In genomic region chr8:93809686-93810027, GRCm38 (mm10) we compare ENCODE assay signal across 9 mouse cellular contexts. TPM values are rescaled to one million over a fixed set of nuclear protein-coding genes. Genes with fewer than 3 reads are reported as not detected.
A peak's percentile ranks its signal among the peaks of the same experiment; 100 is the strongest.
DNase-seq lines count a peak whose midpoint lies in the region; ATAC-seq lines count a peak whose summit lies in the region.
"Had no signal": no experiment of that assay in that cellular context is flagged by ENCODE, and none has a peak within 500 bp of the region (broad histone marks: within the 10 kb centered on the region; RNA-seq: fewer than 3 reads in every experiment).

Gene Gnao1 (plus strand): TSS chr8:93809966.

- H3K4me3 ChIP-seq in forebrain, embryonic 12.5 days (replicated peaks) = peak within 1 kb of the TSS; percentile 78
- peak within 1 kb of the TSS; percentile 59 for H3K4me3 ChIP-seq in intestine, embryonic 14.5 days (ENCODE audit: low read depth, low read length)

- no peaks in the 10 kb centered on the region for H3K36me3 ChIP-seq in forebrain, embryonic 12.5 days (replicated peaks)
- H3K36me3 ChIP-seq in intestine, embryonic 14.5 days (ENCODE audit: control insufficient read depth, insufficient read depth, low read length) = no peaks in the 10 kb centered on the region

- H3K4me1 ChIP-seq in forebrain, embryonic 12.5 days = peaks cover 31% of the 10 kb centered on the region
- H3K4me1 ChIP-seq in intestine, embryonic 14.5 days (replicated peaks; ENCODE audit: control insufficient read depth, insufficient read depth, low read length) = peaks cover 19% of the 10 kb centered on the region

- peak within 1 kb of the TSS; percentile 97 for H3K27ac ChIP-seq in forebrain, embryonic 12.5 days
- H3K27ac ChIP-seq in intestine, embryonic 14.5 days (ENCODE audit: low read depth) = peak within 1 kb of the TSS; percentile 69; the same call in 1 of the 2 replicates

- H3K4me2 ChIP-seq in forebrain, embryonic 12.5 days = peak within 1 kb of the TSS; percentile 90
- peak within 1 kb of the TSS; percentile 74 for H3K4me2 ChIP-seq in intestine, embryonic 14.5 days (ENCODE audit: low read length)

- peaks cover 5% of the 10 kb centered on the region; the same call in 1 of the 2 replicates for H3K27me3 ChIP-seq in forebrain, embryonic 12.5 days
- peaks cover 24% of the 10 kb centered on the region for H3K27me3 ChIP-seq in intestine, embryonic 14.5 days (replicated peaks; ENCODE audit: control insufficient read depth, insufficient read depth, low read length)

- WGBS in forebrain, embryonic 12.5 days = 11% methylated on average over 9 of the region's 9 CpGs
- 10% methylated on average over 9 of the region's 9 CpGs for WGBS in intestine, embryonic 14.5 days

- ATAC-seq in forebrain, embryonic 12.5 days (ENCODE audit: low FRiP score) = no peak
- no peak for ATAC-seq in intestine, embryonic 14.5 days (replicated peaks; ENCODE audit: low FRiP score, low TSS enrichment, low read depth)
- 0 out of 2 replicates have a peak, but pooled peaks have one; percentile 1 for ATAC-seq in megakaryocyte progenitor cell, adult 5-6 weeks (replicated peaks; ENCODE audit: poor library complexity)
- ATAC-seq in erythroid progenitor cell, adult 5-6 weeks (replicated peaks; ENCODE audit: low FRiP score, poor library complexity, severe bottlenecking) = no peak

- no peaks in the 10 kb centered on the region for H3K9me3 ChIP-seq in forebrain, embryonic 12.5 days
- H3K9me3 ChIP-seq in intestine, embryonic 14.5 days (ENCODE audit: control insufficient read depth, low read length) = no peaks in the 10 kb centered on the region

- no peak for DNase-seq in layer of hippocampus, adult 18-20 months (ENCODE audit: low spot score in 2 of 2)
- DNase-seq in layer of hippocampus, adult 11-12 months (ENCODE audit: low spot score) = no peak
- DNase-seq in adrenal gland, postnatal 10 days = no peak
- DNase-seq in intestine, embryonic 14.5 days (ENCODE audit: low spot score) = no peak
- DNase-seq in c-Kit-positive CD71-positive TER-119-positive erythroid progenitor cells, embryonic 14.5 days (ENCODE audit: low spot score) = no peak

- H3K9ac ChIP-seq in forebrain, embryonic 12.5 days = peak within 1 kb of the TSS; percentile 90
- H3K9ac ChIP-seq in intestine, embryonic 14.5 days (ENCODE audit: low read length) = peak within 1 kb of the TSS; percentile 60

RNA-seq across cellular contexts. Expression of gene Gnao1, which starts in this region (rescaled TPM):
- total RNA-seq in layer of hippocampus, adult 18-20 months (2021) = 100 to 1,000 TPM; 655 to 677 TPM
- 10 to 100 TPM; 40.4 to 60.8 TPM for total RNA-seq in adrenal gland, postnatal 10 days (2021)
- polyA plus RNA-seq in forebrain, embryonic 12.5 days (2016; fragmentation: Nextera tagmentation; extraction: Ambion mirVana) = 84.5 and 89.7 TPM in 2 replicates
- polyA plus RNA-seq in intestine, embryonic 14.5 days (2014; fragmentation: Nextera tagmentation; extraction: Ambion mirVana) = 14.3 and 14.8 TPM in 2 replicates
- total RNA-seq in megakaryocyte progenitor cell, adult 5-6 weeks (2015) = not detected in 2 replicates
- total RNA-seq in megakaryocyte progenitor cell, adult 5-6 weeks (2017) = not detected in 2 replicates
- total RNA-seq in erythroid progenitor cell, adult 5-6 weeks (2015; ENCODE audit: low replicate concordance) = 0.42 TPM in 1 of 2 replicates, not detected in the other
- total RNA-seq in erythroid progenitor cell, adult 5-6 weeks (2017; ENCODE audit: low replicate concordance) = not detected in 2 replicates
- total RNA-seq: neutrophil, adult 5-6 weeks had no signal

Comparison
In these comparisons a context has a peak if more than half of its experiments do, and no peak if none do; other contexts are left out.
1. RNA of gene Gnao1 (total RNA-seq): 655 to 677 TPM in layer of hippocampus, adult 18-20 months and 40.4 to 60.8 TPM in adrenal gland, postnatal 10 days; 0.42 TPM in erythroid progenitor cell, adult 5-6 weeks and not detected in megakaryocyte progenitor cell, adult 5-6 weeks; every median in the first group is over 10 times any median in the second.
2. RNA of gene Gnao1 (total RNA-seq): 655 to 677 TPM in layer of hippocampus, adult 18-20 months; 40.4 to 60.8 TPM in adrenal gland, postnatal 10 days; every median in the first group is over 10 times any median in the second.
3. Peak in ATAC-seq in megakaryocyte progenitor cell, adult 5-6 weeks; RNA of the gene not detected or under 1 TPM.